Mouse (Mus musculus) spleen, postnatal 10 days (tissue): ENCODE data around the gene S100a4.

Source experiments
- DNase-seq, 2 experiments: peaks; one replicate each; pipeline ENCODE4 v3.0.0; 2021 to 2022; ENCODE audit warnings: low spot score in 2 of 2

Gene S100a4

DNA sequence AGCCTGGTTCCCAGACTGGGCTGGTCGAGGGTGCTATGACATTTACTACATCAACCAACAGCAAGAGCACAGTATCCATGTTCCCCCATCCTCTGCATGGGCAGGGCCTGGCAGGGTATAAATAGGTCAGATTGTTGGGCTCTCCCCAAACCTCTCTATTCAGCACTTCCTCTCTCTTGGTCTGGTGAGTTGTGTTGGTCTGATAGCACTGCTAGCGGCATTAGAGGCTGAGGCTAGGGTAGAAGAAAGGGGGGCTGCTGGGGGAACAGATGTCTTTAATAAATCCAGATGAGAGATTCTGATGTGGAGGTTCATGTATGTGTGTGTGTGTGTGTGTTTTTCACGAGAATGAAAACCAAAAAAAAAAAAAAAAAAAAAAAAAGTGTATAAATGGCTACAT lies at the start of gene S100a4:
Gene S100a4, plus strand, starts transcription at position 149 of the 400 bp plus-strand sequence.
- DNase-seq, result no peak

DNA sequence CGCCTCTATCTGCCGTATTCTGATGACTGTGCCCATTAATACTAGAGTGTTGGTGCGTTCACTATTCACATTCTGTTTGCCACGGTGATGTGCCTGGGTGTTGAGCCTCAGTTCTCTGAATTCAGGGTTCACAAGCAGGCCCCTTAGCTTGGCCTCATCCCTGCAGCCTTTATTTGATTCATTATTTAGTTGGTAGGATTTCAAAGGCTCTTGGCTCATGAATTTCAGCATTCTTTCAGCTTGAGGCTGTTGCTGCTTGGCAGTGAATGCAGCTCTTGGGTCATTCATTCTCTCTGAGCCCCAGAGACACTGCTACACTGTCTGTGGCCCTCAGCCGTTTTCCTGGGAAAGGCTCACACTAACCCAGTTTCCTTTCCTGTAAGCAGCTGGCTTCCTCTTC lies 47.6 kb upstream of the S100a4 start:
- no peak for DNase-seq

DNA sequence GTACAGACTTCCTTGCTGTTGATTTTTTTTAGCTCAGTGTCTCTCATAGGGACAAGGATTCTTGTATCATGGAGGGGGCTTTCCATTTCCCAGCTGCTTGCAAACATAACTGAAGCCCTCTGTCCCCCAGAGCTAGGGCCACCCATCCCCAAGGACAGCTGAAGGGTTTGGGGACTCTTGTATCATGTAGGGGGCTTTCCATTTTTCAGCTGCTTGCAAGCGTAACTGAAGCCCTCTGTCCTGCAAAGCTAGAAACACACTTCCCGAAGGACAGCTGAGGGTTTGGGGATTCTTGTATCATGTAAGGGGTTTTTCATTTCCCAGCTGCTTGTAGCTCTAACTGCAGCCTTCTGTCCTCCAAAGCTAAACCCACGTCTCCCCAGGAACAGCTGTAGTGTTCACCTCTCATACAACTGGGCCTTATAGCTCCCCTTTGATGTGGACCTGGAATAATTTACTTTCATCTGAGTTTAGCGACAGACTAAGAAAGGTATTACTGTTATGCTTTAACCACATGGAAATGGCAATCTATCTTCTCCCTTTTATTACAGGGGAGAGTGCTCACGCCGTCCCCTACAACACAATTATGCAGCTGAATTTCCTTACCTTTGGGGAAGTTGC lies 43.5 kb upstream of the S100a4 start, which contains the start of gene S100a3:
Gene S100a3, plus strand, starts transcription at position 571 of the 621 bp plus-strand sequence.
- DNase-seq, result no peak

DNA sequence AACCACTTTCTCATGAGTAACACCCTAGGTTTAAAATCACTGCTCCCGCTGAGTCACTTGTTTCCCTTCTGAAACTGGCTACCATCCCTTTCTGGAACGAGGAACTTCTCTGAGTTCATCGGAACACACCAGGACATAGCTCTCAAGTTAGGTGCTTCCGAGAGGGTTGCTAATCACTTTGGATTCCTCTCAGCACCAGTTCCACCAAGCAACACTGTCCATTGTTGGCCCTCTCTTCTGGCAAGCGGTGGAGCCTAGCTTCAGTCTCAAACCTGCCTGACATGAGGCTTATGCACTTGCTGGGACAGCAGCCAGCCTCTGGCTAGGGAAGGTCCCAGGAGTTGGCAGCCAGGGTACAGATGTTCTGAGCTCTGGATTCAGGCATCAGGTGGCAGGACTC lies 28.9 kb upstream of the S100a4 start:
- no peak for DNase-seq

DNA sequence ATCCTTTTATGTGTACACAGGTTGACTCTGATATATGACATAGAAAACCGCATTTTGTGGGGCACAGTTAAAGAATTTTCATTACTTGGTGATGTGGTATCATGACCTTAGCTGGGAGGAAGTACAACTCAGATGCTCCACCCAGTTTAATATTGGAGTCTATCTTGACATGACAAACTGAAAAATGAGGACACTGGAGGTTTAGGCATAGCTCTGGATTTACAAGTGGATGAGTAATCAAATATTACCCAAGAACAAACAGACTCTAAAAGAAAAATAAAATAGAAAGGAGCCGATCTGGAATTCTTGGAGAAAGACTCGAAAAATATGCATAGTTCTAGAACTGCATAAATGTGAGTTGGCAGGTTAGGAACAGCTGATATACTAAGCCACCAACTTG lies 28.3 kb upstream of the S100a4 start:
- DNase-seq, result no peak

DNA sequence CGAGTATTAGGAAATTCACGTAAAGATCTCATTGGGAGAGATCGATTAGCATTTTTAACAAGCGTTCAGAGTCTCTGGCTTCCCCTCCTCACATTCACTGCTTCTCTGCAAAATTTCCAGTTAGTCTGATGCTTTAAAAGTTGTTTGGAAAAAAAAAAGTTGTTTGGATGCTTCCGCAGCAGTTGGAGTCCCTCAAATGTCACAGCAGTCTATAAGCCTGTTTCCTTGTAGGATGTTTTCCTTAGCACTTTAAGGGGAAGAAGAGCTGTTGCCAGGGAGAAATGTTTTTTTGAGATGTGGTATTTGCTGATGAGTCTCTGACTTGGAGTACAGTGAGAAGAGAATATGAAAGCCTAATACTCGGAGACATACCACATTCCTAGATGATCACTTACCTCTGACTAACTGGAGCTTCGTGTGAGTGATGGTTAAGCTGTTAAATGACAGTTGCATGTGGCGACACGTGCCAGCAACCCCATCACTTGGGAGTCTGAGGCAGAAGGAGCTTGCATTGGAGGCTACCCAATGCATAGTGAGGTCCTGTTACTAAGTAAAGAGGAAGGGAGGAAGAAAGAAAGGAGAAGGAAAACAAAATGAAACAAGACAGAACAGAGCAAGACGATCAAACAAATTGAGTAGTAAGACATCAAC lies 27.1 kb upstream of the S100a4 start:
- DNase-seq, result no peak

DNA sequence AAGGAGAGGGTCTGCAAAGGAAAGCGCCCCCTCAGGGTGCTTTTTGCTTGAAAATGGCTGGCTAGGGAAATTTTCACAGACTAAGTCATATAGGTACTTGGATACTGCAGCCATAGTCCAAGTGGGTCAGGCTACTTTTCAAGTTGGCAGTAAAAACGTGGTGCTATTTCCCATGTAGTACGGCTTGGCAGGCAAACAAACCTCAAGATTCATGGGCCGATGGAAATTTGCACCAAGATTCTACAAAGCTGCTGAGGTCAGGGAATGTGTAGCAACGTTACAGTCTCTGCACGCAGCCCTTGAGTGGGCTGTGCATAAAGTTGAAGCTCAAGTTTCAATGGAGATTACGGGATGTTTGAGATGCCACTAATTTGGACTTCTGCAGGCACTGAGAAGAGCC lies 24.1 kb upstream of the S100a4 start:
- DNase-seq, result no peak

DNA sequence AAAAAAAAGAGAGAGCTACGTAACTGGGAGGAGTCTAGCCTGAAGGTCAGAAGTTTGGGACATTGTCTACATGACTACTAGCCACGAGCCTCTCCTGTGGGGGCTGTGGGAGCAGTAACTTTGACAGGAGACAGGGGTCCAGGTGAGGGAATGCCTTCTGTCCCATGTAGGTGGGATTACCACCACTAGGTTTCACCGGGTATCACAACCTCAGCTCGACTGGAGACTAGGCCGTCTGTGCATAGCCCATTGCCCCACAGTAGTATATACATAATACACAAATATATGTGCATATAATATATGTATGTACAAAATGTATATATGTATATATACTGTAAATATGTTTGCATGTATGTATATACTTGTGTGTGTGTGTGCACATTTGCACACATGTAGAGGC lies 22.4 kb upstream of the S100a4 start:
- DNase-seq, result no peak

DNA sequence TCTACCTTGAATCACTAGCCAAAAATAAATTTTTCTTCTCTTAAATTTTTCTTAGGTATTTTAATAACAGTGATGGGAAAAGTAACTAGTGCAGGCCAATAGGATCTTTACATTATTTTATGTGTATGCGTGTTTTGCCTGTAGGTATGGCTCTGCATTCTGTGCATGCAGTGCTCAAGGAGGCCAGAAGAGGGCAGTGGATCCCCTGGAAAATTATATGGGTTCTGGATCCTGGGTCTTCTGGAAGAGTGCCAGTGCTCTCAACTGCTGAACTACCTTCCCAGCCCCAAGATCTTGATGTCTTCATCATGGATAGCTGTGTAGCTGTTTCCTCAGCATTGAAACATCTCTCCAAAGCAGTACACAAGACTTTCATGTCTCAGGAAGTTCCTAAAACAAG lies 21.4 kb upstream of the S100a4 start:
- no peak for DNase-seq

DNA sequence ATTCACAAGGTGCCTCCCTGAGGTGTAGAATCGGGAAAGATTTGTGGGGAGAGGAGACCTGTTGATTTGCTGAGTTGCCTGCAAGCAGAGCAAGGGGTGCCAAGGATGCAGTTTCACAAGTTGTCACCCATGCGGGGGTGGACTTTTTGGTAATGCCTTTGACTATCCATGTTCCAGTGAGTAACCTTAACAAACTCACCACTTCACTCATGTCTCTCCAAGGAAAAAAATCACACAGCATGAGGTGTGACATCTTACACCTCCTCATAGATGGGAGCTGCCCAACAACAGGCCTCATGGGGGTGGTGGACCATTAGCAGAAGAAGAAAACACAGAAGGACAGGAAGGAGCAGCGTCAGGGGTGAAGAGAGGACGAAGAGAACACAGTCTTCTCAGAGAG lies 21.0 kb upstream of the S100a4 start:
- no peak for DNase-seq

DNA sequence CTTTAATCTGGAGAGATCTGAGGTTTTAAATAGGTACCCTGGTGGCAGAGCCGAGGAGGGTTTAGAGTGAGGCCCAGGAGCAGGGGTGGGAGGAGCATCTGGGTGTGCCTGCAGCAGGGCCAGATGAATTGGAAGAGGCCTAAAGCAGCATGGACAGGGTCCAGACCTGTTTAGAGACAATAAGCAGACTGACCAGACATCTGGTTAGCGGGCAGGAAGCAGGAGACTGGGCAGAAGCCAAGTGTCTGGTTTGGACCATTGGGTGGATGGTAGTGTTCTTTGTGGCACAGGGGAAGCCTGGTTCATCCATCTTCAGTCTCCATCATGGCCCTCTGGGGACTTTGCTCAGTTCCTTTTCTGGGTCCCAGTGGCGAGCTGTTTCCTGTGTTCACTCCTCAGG lies 19.7 kb upstream of the S100a4 start:
- no peak for DNase-seq

DNA sequence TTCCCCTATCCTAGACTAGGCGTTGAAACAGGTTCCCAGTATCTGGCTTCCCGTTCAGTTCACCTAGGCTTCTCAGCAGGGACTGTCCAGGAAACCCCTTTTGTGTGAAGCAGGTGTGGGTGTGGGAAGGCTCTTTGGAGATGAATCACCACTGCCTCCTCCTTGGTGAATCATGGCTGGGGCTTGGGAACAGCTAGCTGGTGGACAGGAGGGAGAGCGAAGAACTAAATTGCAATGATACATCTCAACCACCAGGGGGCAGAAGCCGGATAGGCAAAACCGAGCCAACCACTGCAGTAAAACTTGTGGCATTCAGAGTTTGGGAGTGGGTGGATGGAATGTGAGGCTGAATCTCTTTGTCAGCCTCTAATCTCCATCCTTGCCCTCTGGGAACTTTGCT lies 18.0 kb upstream of the S100a4 start:
- peak; percentile 40 to 56 for DNase-seq

DNA sequence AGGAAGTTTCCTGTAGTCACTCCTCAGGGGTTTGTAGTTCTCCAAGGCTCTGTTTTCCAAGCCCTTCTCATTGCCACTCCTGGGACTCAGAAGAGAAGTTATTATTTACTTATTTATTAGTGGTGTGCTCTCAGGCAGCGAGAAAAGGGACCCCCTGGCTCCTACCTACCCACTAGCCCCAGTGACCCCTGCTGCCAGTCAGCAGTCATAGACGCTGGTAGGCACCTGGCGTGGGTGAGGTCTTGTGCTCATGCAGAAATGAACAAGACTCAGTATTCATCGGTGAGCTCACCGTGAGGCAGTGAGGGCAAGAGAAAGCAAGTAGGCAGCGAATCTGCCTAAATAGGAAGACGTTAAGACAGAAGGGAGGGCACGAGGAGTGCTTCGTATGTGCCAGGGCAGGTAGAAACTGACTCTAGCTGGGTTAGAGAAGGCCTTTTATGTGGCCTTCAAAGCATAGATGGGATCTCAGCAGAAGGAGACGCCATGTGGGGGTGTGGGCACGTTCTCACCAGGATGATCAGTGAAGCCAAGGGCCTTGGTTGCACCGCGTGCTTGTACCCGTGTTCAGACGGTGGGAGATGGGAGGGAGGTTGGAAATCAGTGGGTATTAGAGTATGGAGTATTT lies 17.4 kb upstream of the S100a4 start:
- DNase-seq, result no peak

DNA sequence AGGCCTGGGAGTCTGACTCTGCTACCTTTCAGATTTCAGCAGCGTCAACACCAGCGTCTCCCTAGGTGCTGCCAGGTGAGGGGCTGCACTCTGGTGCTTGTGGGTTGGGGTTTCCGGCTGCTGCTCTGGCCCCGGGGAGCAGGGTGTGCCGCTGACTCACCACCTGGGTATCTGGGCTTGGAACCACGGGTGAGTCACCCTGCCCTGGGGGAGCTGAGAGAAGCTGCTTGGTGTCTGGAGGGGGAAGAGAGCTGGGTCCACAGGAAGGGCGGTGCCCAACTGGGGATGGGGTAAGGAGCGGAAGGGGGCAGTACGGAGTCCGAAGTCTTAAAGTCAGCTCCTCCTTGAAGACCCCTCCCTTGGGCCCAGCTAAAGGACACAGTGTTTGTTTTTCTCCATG lies 16.7 kb upstream of the S100a4 start:
- peak; percentile 36 to 79 for DNase-seq

DNA sequence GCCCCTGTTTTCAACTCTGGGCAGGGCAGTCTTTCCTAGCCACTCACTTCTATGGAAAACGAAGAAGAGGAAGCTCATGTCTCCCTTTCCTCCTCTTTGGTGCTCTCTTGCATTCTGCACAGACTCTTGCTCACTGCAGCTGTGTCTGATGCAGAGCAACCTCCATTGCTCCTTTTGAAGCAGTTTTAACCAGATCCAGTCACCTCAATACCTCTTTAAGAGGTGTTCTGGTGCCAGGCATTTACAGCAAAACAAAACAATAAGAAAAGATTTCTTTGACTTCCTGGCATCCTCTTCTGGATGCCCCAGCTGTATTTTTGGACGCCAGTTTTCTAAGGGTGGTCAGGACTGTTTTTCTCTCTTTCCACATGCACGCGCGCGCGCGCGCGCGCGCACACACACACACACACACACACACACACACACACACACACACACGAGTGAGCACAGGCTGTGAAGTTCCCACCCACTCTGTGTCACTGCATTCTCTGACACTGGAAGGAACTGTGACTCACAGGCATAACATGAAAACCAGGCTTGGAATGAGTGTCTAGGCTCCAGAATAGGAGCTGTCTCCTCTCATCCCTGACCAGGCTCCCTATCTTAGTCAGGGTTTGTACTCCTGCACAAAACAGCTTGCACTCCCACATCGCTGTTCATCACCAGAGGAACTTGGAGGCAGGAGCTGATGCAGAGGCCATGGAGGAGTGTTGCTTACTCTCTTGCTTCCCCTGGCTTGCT lies 16.0 kb upstream of the S100a4 start:
- no peak for DNase-seq

DNA sequence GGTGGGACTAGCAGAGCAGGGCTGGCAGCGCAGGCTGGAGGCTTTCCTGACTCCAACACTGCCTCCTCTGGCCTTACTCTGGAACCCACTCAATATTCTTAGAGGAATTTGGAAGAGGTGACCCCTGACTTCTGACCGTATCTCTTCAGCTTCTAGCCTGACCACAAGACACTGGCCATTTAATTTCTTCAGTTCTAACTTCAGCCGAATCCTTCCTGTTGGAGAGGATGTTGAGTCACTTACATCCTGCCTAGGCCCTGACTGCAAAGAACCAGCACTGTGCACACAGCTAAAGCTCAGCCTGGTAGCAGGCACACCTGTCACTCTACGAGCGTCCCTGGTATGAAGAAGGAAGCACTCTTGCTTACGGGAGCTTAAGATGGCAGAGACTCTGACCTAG lies 14.2 kb upstream of the S100a4 start:
- no peak for DNase-seq

DNA sequence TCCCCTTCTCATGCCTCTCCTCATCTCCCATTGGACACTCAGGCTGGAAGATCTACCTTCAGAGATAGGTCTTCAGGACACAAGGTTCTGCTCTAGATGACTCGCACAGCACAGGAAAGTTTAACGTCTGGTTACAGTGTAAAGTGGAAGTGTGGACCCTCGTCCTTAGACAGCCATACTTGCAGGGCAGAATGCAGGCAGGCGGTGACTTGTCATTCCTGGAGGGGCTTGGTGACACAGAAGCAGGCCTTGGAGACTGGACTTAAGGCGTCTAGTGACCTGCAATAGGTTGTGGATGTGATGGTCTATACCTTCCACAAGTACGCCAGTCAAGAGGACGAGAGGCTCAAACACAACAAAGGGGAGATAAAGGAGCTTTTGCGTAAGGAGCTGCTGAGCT lies 13.6 kb upstream of the S100a4 start, which contains the start of gene S100a2:
Gene S100a2, plus strand, starts transcription at position 301 of the 400 bp plus-strand sequence.
- no peak for DNase-seq

DNA sequence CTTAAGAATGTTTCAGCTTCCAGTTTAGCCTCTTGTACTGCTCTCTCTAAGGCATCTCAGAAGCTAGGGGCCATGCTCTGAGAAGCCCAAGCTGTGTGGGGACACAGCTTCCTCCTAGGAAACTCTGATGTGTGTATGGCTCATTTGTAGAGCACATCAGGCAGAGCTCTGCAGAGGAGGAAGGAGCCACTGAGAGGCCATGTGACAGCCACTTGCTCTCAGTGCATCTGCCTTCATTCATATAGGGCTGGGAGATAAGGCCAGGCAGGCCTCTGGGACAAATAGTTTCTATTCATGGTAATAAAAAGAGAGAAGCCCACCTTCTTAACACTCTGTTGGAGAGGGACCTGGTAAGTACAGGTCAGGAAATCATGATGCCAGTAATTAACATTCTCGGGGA lies 9.1 kb upstream of the S100a4 start:
- no peak for DNase-seq

DNA sequence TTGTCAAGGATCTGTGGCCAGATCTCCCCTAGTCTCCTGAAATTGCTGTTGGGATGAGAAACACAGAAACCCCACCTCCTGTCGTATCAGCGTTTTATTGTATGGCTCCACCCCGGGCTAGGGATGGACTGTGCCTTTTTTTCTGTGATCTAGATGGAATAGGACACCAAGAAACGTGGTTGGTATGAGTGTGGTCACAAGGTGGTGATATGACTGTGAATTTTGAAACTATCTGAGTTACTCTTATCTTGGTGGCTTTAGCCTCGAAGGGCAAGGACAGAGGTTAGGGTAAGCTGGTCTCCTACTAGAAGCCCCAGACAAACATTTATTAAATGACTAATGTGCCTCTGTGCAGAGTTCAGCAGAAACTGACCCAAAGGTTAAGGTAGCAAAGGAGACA lies 8.0 kb upstream of the S100a4 start:
- DNase-seq, result no peak

DNA sequence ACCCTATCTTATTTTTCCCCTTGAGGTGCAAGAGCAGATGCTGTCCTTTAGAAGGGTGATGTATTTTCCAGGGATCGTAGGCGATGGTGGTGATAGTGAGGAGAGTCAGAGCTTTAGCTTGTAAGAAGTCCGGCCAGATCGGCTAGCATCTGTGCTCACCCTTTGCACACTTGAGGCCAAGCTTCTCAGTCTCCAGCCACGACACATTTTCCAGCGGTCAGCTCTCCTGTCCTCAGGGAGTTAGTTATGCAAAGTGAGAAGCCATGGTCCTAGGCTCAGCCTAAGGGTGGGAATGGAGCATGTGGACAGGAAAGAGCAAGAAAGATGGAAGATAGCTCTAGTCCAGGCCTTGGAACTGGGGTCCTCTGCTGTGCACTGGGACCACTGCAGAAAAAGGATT lies 6.8 kb upstream of the S100a4 start:
- DNase-seq, result no peak

DNA sequence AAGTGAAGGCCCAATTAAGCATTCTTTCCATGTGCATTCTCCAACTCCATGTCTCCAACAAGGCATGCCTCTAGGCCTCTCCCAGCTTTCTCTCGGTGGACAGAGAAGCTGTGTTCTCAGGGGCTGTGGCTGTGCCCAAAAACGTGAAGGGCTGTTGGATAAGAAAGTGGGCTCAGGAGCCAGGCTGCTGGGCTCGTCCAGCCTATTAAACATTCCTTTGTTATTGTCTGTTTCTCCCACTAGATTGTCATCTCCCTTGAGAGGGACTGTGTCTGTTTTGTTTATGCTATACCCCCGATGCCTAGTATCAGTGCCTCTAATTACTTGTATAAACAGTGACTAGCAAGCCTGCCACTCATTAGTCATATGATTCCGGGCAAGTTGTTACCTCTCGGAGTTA lies 5.8 kb upstream of the S100a4 start:
- no peak for DNase-seq

DNA sequence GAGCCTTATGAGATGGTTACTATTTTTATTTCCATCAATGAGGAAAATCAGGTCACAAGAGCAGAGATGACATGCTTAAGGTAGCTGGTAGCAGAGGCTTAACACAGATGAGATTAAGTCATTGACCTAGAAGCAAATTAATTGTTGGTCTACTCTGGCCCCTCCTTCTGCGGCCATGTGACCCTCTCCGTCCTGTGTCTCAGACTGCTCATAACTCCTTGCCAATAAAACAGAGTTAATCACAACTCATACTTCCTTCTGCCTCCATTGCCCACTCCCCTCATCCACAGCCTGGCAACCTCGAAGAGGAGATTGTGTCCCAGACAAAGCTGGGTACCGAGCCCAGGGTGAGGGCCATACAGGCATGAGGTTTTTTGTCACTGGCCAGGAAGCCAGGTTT lies 5.4 kb upstream of the S100a4 start:
- DNase-seq, result no peak

DNA sequence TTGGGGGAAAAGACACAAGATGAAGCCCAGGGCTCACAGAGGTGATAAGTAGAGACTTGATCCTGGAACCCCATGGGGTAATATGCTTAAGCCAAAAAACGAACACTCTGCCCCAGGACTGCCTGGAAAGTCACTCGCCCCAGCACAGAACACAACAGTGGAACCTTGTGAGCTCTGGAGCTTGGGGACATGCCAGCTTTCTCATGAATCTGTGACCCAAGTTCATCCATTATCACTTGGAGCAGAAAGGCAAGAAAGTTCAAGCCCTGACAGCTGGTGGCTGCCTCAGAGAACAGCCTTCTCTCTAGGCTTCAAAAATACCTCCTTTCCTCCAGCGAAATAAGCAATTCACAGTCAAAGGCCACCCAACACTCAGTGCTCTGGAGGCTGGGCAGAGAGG lies 4.2 kb upstream of the S100a4 start:
- DNase-seq, result no peak
